Mouse (Mus musculus): ENCODE data around the gene Susd1. TPM values are rescaled to one million over a fixed set of nuclear protein-coding genes. Genes with fewer than 3 reads are reported as not detected.
"Not testable (repeated sequence)": the region's sequence is repeated elsewhere in the genome, so short reads cannot be mapped to it uniquely, and the experiment has no call there.

The Susd1 gene
- polyA plus RNA-seq, 1 experiment from 2014 or later, result 1.6 TPM

- H3K4me3 ChIP-seq, result no peak overlapping the region
- no peaks in the 10 kb centered on the region for H3K9me3 ChIP-seq
- WGBS, result 86% methylated on average over 7 of the region's 7 CpGs
- H3K27ac ChIP-seq (replicated peaks), result no peak overlapping the region
- no peaks in the 10 kb centered on the region for H3K36me3 ChIP-seq (replicated peaks)
- 0 out of 2 replicates have a peak, but pooled peaks cover 3% of the 10 kb centered on the region for H3K4me1 ChIP-seq
- no peaks in the 10 kb centered on the region for H3K27me3 ChIP-seq (replicated peaks; ENCODE audit: low read depth, poor library complexity, severe bottlenecking)
- no peak for DNase-seq (ENCODE audit: low spot score)
Measured at GRCm38 (mm10) chr4:59298719-59299496, 139.5 kb downstream of the Susd1 start.

GRCm38 (mm10) chr4:59295127-59295526 is 143.3 kb downstream of the Susd1 start:
- Histone ChIP-seq H3K36me3 (replicated peaks) (no peaks in the 10 kb centered on the region), H3K4me3 (no peak overlapping the region), H3K9me3 (no peaks in the 10 kb centered on the region), H3K27me3 (replicated peaks; ENCODE audit: low read depth, poor library complexity, severe bottlenecking) (no peaks in the 10 kb centered on the region), H3K4me1 (0 out of 2 replicates have a peak, but pooled peaks cover 3% of the 10 kb centered on the region), H3K27ac (replicated peaks) (no peak overlapping the region)
- DNase-seq (ENCODE audit: low spot score), result no peak
- 67% methylated on average over 6 of the region's 6 CpGs for WGBS

DNA sequence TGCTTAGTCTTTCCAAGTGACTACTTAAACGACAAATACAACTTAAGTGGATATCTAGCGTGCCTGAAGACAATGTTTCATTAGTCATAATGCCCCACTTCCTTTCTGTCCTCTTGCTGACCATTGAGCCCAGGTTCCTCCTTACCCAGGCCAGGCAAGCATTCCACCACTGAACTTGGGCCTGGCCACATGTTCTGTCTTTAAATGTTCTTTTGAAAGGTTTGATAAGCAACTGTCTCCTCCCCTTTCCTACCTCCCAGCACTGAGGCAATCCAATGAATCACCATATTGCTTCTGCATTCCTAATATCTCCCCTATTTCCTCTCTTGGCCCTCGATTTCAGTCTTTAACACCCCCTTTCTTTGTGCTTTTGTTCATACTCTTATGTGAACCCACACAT is 143.8 kb downstream of the Susd1 start:
- no peak overlapping the region for H3K4me3 ChIP-seq
- 91% methylated on average over 3 of the region's 3 CpGs for WGBS
- H3K9me3 ChIP-seq, result no peaks in the 10 kb centered on the region
- no peaks in the 10 kb centered on the region for H3K27me3 ChIP-seq (replicated peaks; ENCODE audit: low read depth, poor library complexity, severe bottlenecking)
- no peak overlapping the region for H3K27ac ChIP-seq (replicated peaks)
- 0 out of 2 replicates have a peak, but pooled peaks cover 3% of the 10 kb centered on the region for H3K4me1 ChIP-seq
- no peak for DNase-seq (ENCODE audit: low spot score)
- no peaks in the 10 kb centered on the region for H3K36me3 ChIP-seq (replicated peaks)

GRCm38 (mm10) chr4:59291914-59292718 is 146.3 kb downstream of the Susd1 start:
- H3K27me3 ChIP-seq (replicated peaks; ENCODE audit: low read depth, poor library complexity, severe bottlenecking), result no peaks in the 10 kb centered on the region
- H3K4me1 ChIP-seq, result 0 out of 2 replicates have a peak, but pooled peaks cover 3% of the 10 kb centered on the region
- H3K27ac ChIP-seq (replicated peaks), result no peak overlapping the region
- DNase-seq (ENCODE audit: low spot score), result no peak
- H3K9me3 ChIP-seq, result no peaks in the 10 kb centered on the region
- 85% methylated on average over 13 of the region's 13 CpGs for WGBS
- H3K36me3 ChIP-seq (replicated peaks), result no peaks in the 10 kb centered on the region
- H3K4me3 ChIP-seq, result no peak overlapping the region

- no peaks in the 10 kb centered on the region for H3K9me3 ChIP-seq
- 76% methylated on average over 6 of the region's 6 CpGs for WGBS
Measured at GRCm38 (mm10) chr4:59290972-59291576, 147.4 kb downstream of the Susd1 start.

GRCm38 (mm10) chr4:59287103-59287502 is 151.3 kb downstream of the Susd1 start:
- Histone ChIP-seq H3K4me1 (0 out of 2 replicates have a peak, but pooled peaks cover 8% of the 10 kb centered on the region), H3K9me3 (no peaks in the 10 kb centered on the region), H3K27me3 (replicated peaks; ENCODE audit: low read depth, poor library complexity, severe bottlenecking) (no peaks in the 10 kb centered on the region), H3K27ac (replicated peaks) (no peak overlapping the region), H3K36me3 (replicated peaks) (no peaks in the 10 kb centered on the region), H3K4me3 (no peak overlapping the region)
- WGBS, result 75% methylated on average over 2 of the region's 2 CpGs
- no peak for DNase-seq (ENCODE audit: low spot score)

More at GRCm38 (mm10) chr4:59290972-59291576, 147.4 kb downstream of the Susd1 start:
- Histone ChIP-seq H3K4me3 (no peak overlapping the region), H3K27me3 (replicated peaks; ENCODE audit: low read depth, poor library complexity, severe bottlenecking) (no peaks in the 10 kb centered on the region), H3K27ac (replicated peaks) (no peak overlapping the region), H3K36me3 (replicated peaks) (no peaks in the 10 kb centered on the region), H3K4me1 (0 out of 2 replicates have a peak, but pooled peaks cover 3% of the 10 kb centered on the region)
- DNase-seq (ENCODE audit: low spot score), result no peak

- DNase-seq (ENCODE audit: low spot score); H3K36me3 ChIP-seq (replicated peaks); H3K27ac ChIP-seq (replicated peaks); H3K4me1 ChIP-seq; H3K4me3 ChIP-seq; H3K9me3 ChIP-seq; H3K27me3 ChIP-seq (replicated peaks; ENCODE audit: low read depth, poor library complexity, severe bottlenecking): not testable (repeated sequence)
- WGBS, result 84% methylated on average over 6 of the region's 6 CpGs
Measured at GRCm38 (mm10) chr4:59286351-59286750, 152.1 kb downstream of the Susd1 start.

DNA sequence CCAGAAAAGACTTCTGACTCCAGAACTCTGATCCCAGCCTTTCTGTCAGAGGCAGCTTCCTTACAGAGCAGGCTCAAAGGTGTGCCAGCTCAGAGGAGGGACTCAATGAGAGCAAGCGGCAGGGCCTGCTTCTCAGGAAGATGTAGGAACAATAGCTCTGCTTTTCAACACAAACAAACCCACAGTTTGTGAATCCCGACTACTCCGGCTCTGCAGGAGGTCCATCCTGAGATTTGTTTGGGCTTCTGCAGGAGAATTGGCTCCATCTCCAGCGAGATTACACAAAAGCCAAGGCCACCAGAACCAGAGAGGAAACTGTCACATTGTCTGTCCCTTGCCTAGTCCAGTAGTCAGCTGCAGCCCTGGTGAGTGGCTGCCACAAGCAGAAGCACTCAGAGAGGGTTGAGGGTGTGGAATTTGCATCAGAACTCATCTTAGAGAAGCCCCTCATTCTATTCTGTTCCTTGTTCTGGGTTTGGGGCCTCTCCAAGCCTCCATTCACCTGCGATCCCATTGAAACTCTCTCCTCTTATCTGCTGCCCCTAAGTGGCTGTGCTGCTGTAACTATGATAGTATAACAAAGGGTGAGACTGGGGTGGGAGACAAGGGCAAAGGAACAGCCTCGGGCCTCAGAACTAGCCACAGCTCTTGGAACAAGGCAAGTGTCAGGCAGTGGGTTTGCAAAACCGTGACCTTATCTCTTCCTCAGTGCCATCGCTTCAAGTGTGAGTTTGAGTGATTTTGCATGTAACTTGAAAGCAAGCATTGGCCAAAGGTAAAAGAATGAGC is 155.5 kb downstream of the Susd1 start:
- Histone ChIP-seq H3K27ac (replicated peaks) (0 out of 2 replicates have a peak overlapping the region, but pooled peaks have one; percentile 1), H3K36me3 (replicated peaks) (no peaks in the 10 kb centered on the region), H3K9me3 (no peaks in the 10 kb centered on the region), H3K4me1 (0 out of 2 replicates have a peak, but pooled peaks cover 8% of the 10 kb centered on the region), H3K27me3 (replicated peaks; ENCODE audit: low read depth, poor library complexity, severe bottlenecking) (no peaks in the 10 kb centered on the region), H3K4me3 (no peak overlapping the region)
- DNase-seq (ENCODE audit: low spot score), result no peak
- WGBS, result 35% methylated on average over 8 of the region's 8 CpGs

GRCm38 (mm10) chr4:59282137-59282536 is 156.3 kb downstream of the Susd1 start:
- H3K4me3 ChIP-seq, result no peak overlapping the region
- H3K27ac ChIP-seq (replicated peaks), result no peak overlapping the region
- no peaks in the 10 kb centered on the region for H3K27me3 ChIP-seq (replicated peaks; ENCODE audit: low read depth, poor library complexity, severe bottlenecking)
- 43% methylated on average over 7 of the region's 7 CpGs for WGBS
- no peaks in the 10 kb centered on the region for H3K9me3 ChIP-seq
- 0 out of 2 replicates have a peak, but pooled peaks cover 8% of the 10 kb centered on the region for H3K4me1 ChIP-seq
- DNase-seq (ENCODE audit: low spot score), result no peak
- H3K36me3 ChIP-seq (replicated peaks), result no peaks in the 10 kb centered on the region

DNA sequence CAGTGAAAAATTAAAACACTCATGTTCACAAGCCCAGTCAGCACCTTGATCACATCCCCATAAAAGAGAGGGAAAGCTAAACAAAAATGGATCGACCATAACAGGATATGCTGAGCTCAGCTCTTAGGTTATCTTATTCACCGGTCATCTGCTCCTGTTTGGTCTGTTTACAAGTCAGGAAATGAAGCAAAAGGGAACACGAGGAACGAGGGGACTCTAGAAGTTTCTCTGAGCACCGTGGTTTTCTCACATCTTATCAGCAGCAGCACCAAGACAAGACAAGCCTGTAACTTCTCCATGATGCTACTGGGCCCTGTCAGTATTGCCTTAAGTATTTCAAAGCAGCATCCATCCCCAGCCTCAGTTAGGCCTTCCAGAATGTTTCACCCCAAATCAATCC is 157.6 kb downstream of the Susd1 start:
- Histone ChIP-seq H3K27ac (replicated peaks) (no peak overlapping the region), H3K27me3 (replicated peaks; ENCODE audit: low read depth, poor library complexity, severe bottlenecking) (no peaks in the 10 kb centered on the region), H3K9me3 (no peaks in the 10 kb centered on the region), H3K4me3 (no peak overlapping the region), H3K36me3 (replicated peaks) (no peaks in the 10 kb centered on the region), H3K4me1 (0 out of 2 replicates have a peak, but pooled peaks cover 8% of the 10 kb centered on the region)
- DNase-seq (ENCODE audit: low spot score), result no peak
- 86% methylated on average over 5 of the region's 5 CpGs for WGBS

GRCm38 (mm10) chr4:59279111-59279510 is 159.3 kb downstream of the Susd1 start:
- Histone ChIP-seq H3K27me3 (replicated peaks; ENCODE audit: low read depth, poor library complexity, severe bottlenecking) (no peaks in the 10 kb centered on the region), H3K9me3 (no peaks in the 10 kb centered on the region), H3K4me3 (no peak overlapping the region), H3K36me3 (replicated peaks) (no peaks in the 10 kb centered on the region), H3K27ac (replicated peaks) (no peak overlapping the region), H3K4me1 (peaks cover 10% of the 10 kb centered on the region)
- DNase-seq (ENCODE audit: low spot score), result no peak
- WGBS, result 96% methylated on average over 5 of the region's 5 CpGs

- Histone ChIP-seq H3K27me3 (replicated peaks; ENCODE audit: low read depth, poor library complexity, severe bottlenecking) (no peaks in the 10 kb centered on the region), H3K4me1 (peaks cover 16% of the 10 kb centered on the region), H3K27ac (replicated peaks) (no peak overlapping the region), H3K4me3 (no peak overlapping the region), H3K36me3 (replicated peaks) (no peaks in the 10 kb centered on the region), H3K9me3 (no peaks in the 10 kb centered on the region)
- WGBS, result 90% methylated on average over 7 of the region's 7 CpGs
- no peak for DNase-seq (ENCODE audit: low spot score)
Measured at GRCm38 (mm10) chr4:59278410-59278809, 160.0 kb downstream of the Susd1 start.

All from embryonic facial prominence, embryonic 10.5 days (tissue).